Mouse (Mus musculus): ENCODE measurements around the gene Eva1c. TPM values are rescaled to one million over a fixed set of nuclear protein-coding genes. Genes with fewer than 3 reads are reported as not detected.

Eva1c gene
- polyA plus RNA-seq, 1 experiment from 2014 or later = 1.2 TPM

GRCm38 (mm10) chr16:90882501-90882977, 56.0 kb downstream of the Eva1c start:
- Histone ChIP-seq H3K4me3 (replicated peaks; ENCODE audit: low read depth, low read length) (no peak overlapping the region), H3K27me3 (ENCODE audit: insufficient read depth, low read length) (no peaks in the 10 kb centered on the region), H3K4me1 (replicated peaks; ENCODE audit: insufficient read depth, low read length) (no peaks in the 10 kb centered on the region), H3K4me2 (ENCODE audit: low read length) (no peak overlapping the region), H3K27ac (no peak overlapping the region), H3K36me3 (ENCODE audit: insufficient read depth, low read length) (no peaks in the 10 kb centered on the region), H3K9me3 (replicated peaks; ENCODE audit: low read length) (no peaks in the 10 kb centered on the region), H3K9ac (ENCODE audit: low read depth, low read length) (no peak overlapping the region)
- 52% methylated on average over 8 of the region's 8 CpGs for WGBS
- TF ChIP-seq CTCF (IDR thresholded peaks at IDR 0.05; ENCODE audit: low read depth) = no peak
- DNase-seq (ENCODE audit: low spot score) (no peak), ATAC-seq (replicated peaks; ENCODE audit: low FRiP score, low read depth) (peak; percentile 40)

GRCm38 (mm10) chr16:90885351-90885750, 58.8 kb downstream of the Eva1c start:
- no peak for TF ChIP-seq CTCF (IDR thresholded peaks at IDR 0.05; ENCODE audit: low read depth)
- no peak overlapping the region for H3K4me2 ChIP-seq (ENCODE audit: low read length)
- ATAC-seq (replicated peaks; ENCODE audit: low FRiP score, low read depth) = no peak
- WGBS = 76% methylated on average over 2 of the region's 2 CpGs
- no peaks in the 10 kb centered on the region for H3K9me3 ChIP-seq (replicated peaks; ENCODE audit: low read length)
- no peaks in the 10 kb centered on the region for H3K36me3 ChIP-seq (ENCODE audit: insufficient read depth, low read length)
- no peak overlapping the region for H3K4me3 ChIP-seq (replicated peaks; ENCODE audit: low read depth, low read length)
- H3K9ac ChIP-seq (ENCODE audit: low read depth, low read length) = no peak overlapping the region
- H3K27me3 ChIP-seq (ENCODE audit: insufficient read depth, low read length) = 0 out of 2 replicates have a peak, but pooled peaks cover 6% of the 10 kb centered on the region
- no peaks in the 10 kb centered on the region for H3K4me1 ChIP-seq (replicated peaks; ENCODE audit: insufficient read depth, low read length)
- H3K27ac ChIP-seq = no peak overlapping the region; the same call in 1 of the 2 replicates
- DNase-seq (ENCODE audit: low spot score) = no peak

DNA sequence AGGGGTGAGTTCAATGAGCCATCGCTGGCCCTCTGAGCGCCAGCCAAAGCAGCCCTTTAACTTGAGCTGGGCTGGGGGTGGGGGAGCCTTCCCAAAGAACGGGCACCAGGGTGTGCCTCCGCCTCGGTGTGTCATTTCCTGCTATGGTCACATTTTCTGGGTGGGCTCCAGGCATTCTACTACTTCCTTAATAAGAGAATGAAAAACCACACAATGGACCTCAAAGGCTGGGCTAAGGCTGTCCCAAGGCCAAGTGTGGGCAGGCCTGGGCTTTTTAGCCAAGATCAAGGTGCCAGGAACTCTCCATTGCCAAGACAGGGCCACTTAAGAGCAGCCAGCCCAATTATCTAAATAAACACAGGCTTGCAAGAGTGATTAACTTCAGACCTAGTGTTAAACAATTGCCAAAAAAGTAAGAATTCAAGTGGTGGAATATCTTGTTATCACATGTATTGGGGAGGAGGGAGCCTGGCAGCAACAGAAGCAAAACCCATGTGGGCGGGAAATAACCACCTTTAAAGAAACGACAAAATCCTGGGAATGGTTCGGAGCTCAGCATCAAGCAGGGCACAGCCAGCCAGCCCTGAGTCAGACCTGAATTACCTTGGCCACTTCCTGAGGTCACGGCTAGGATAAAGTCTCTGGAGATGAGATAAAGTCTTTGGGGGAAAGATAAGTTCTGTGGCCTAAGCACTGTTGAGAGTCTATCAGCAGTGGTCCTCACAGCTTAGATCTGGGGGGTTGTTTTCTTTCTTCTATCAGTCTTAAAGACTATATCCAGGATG, 59.5 kb downstream of the Eva1c start:
- TF ChIP-seq CTCF (IDR thresholded peaks at IDR 0.05; ENCODE audit: low read depth) = no peak
- Histone ChIP-seq H3K27me3 (ENCODE audit: insufficient read depth, low read length) (0 out of 2 replicates have a peak, but pooled peaks cover 6% of the 10 kb centered on the region), H3K27ac (no peak overlapping the region), H3K36me3 (ENCODE audit: insufficient read depth, low read length) (no peaks in the 10 kb centered on the region), H3K4me2 (ENCODE audit: low read length) (no peak overlapping the region), H3K9ac (ENCODE audit: low read depth, low read length) (no peak overlapping the region), H3K4me3 (replicated peaks; ENCODE audit: low read depth, low read length) (no peak overlapping the region), H3K9me3 (replicated peaks; ENCODE audit: low read length) (no peaks in the 10 kb centered on the region), H3K4me1 (replicated peaks; ENCODE audit: insufficient read depth, low read length) (no peaks in the 10 kb centered on the region)
- DNase-seq (ENCODE audit: low spot score) (no peak), ATAC-seq (replicated peaks; ENCODE audit: low FRiP score, low read depth) (no peak)
- WGBS = 54% methylated on average over 9 of the region's 9 CpGs

GRCm38 (mm10) chr16:90890683-90891082, 64.2 kb downstream of the Eva1c start:
- no peak for DNase-seq (ENCODE audit: low spot score)
- TF ChIP-seq CTCF (IDR thresholded peaks at IDR 0.05; ENCODE audit: low read depth) = no peak
- Histone ChIP-seq H3K4me2 (ENCODE audit: low read length) (no peak overlapping the region), H3K4me1 (replicated peaks; ENCODE audit: insufficient read depth, low read length) (peaks cover 6% of the 10 kb centered on the region; the same call in 1 of the 2 replicates), H3K9me3 (replicated peaks; ENCODE audit: low read length) (no peaks in the 10 kb centered on the region), H3K27ac (no peak overlapping the region), H3K9ac (ENCODE audit: low read depth, low read length) (no peak overlapping the region), H3K27me3 (ENCODE audit: insufficient read depth, low read length) (0 out of 2 replicates have a peak, but pooled peaks cover 6% of the 10 kb centered on the region), H3K4me3 (replicated peaks; ENCODE audit: low read depth, low read length) (no peak overlapping the region), H3K36me3 (ENCODE audit: insufficient read depth, low read length) (no peaks in the 10 kb centered on the region)
- 72% methylated on average over 9 of the region's 9 CpGs for WGBS
- ATAC-seq (replicated peaks; ENCODE audit: low FRiP score, low read depth) = no peak

- Histone ChIP-seq H3K27me3 (ENCODE audit: insufficient read depth, low read length) (0 out of 2 replicates have a peak, but pooled peaks cover 6% of the 10 kb centered on the region), H3K4me3 (replicated peaks; ENCODE audit: low read depth, low read length) (no peak overlapping the region), H3K9me3 (replicated peaks; ENCODE audit: low read length) (no peaks in the 10 kb centered on the region), H3K9ac (ENCODE audit: low read depth, low read length) (no peak overlapping the region), H3K36me3 (ENCODE audit: insufficient read depth, low read length) (no peaks in the 10 kb centered on the region), H3K27ac (peak overlapping the region; percentile 31; the same call in 1 of the 2 replicates), H3K4me1 (replicated peaks; ENCODE audit: insufficient read depth, low read length) (peaks cover 6% of the 10 kb centered on the region; the same call in 1 of the 2 replicates), H3K4me2 (ENCODE audit: low read length) (peak overlapping the region; percentile 29)
- ATAC-seq (replicated peaks; ENCODE audit: low FRiP score, low read depth) = peak; percentile 84
- peak; percentile 86 for DNase-seq (ENCODE audit: low spot score)
- no peak for TF ChIP-seq CTCF (IDR thresholded peaks at IDR 0.05; ENCODE audit: low read depth)
- WGBS = 18% methylated on average over 14 of the region's 14 CpGs
Observed at GRCm38 (mm10) chr16:90891601-90892000, 65.1 kb downstream of the Eva1c start.

DNA sequence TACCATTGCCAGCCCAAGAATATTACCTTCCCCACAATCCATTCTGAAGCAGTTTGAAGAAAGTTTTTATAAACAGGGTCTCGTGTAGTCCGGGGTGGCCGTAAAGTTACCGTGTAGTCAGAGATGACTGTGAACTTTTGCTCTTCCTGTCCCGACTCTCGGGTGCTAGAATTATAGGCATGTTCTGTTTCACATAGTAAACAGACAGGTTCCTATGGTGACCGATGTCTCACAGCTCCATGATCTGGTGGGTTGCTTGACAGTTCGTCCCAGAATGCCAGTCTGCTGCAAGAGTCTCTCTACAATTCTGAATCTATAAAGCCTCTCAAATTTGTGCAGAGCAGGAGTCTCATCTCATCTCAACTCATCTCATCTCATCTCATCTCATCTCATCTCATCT, 65.6 kb downstream of the Eva1c start:
- H3K4me3 ChIP-seq (replicated peaks; ENCODE audit: low read depth, low read length) = no peak overlapping the region
- peak; percentile 81 for DNase-seq (ENCODE audit: low spot score)
- peak; percentile 34; the same call in 1 of the 2 replicates for ATAC-seq (replicated peaks; ENCODE audit: low FRiP score, low read depth)
- H3K4me2 ChIP-seq (ENCODE audit: low read length) = peak overlapping the region; percentile 29; the same call in 1 of the 2 replicates
- H3K27ac ChIP-seq = no peak overlapping the region
- 5% methylated on average over 8 of the region's 8 CpGs for WGBS
- H3K4me1 ChIP-seq (replicated peaks; ENCODE audit: insufficient read depth, low read length) = peaks cover 6% of the 10 kb centered on the region; the same call in 1 of the 2 replicates
- no peaks in the 10 kb centered on the region for H3K36me3 ChIP-seq (ENCODE audit: insufficient read depth, low read length)
- H3K9me3 ChIP-seq (replicated peaks; ENCODE audit: low read length) = no peaks in the 10 kb centered on the region
- H3K9ac ChIP-seq (ENCODE audit: low read depth, low read length) = no peak overlapping the region
- 0 out of 2 replicates have a peak, but pooled peaks cover 6% of the 10 kb centered on the region for H3K27me3 ChIP-seq (ENCODE audit: insufficient read depth, low read length)
- TF ChIP-seq CTCF (IDR thresholded peaks at IDR 0.05; ENCODE audit: low read depth) = no peak

Measured in kidney, postnatal 0 days (tissue).